Mouse (Mus musculus) ES-E14 (cell line): ENCODE data around the gene Il2rg. TPM values are rescaled to one million over a fixed set of nuclear protein-coding genes. Genes with fewer than 3 reads are reported as not detected.

ENCODE experiments used
- DNase-seq: peaks from one replicate; pipeline ENCODE4 v3.0.0-alpha.2; 2013; ENCODE audit warnings: low read depth, low spot score
- H3K27ac ChIP-seq: 2 replicates; pipeline ENCODE4 v1.5.1; 2012; ENCODE audit warnings: low read depth, mild to moderate bottlenecking, low read length, moderate library complexity, mixed read lengths; ENCODE audit not compliant: poor library complexity, insufficient read depth, severe bottlenecking
- H3K36me3 ChIP-seq: 2 replicates; pipeline ENCODE4 v1.6.1; 2012; ENCODE audit warnings: mild to moderate bottlenecking, low read length, moderate library complexity, mixed read lengths; ENCODE audit not compliant: control insufficient read depth, poor library complexity, insufficient read depth, severe bottlenecking
- H3K4me1 ChIP-seq, 2 experiments: fragments of 150-350 bp in 1 of 2; sonication (generic) in 1 of 2; 2 replicates each; pipeline ENCODE4 v1.6.1; 2012; ENCODE audit warnings: low read length in 2 of 2, mild to moderate bottlenecking in 1 of 2, mixed read lengths in 1 of 2; ENCODE audit not compliant: control insufficient read depth in 2 of 2, insufficient read depth in 2 of 2, poor library complexity in 1 of 2
- H3K4me3 ChIP-seq, 2 experiments: fragments of 150-350 bp in 1 of 2; sonication (generic) in 1 of 2; 2 replicates each; pipeline ENCODE4 v1.5.1; 2012; ENCODE audit warnings: low read length in 2 of 2, low read depth in 1 of 2, mild to moderate bottlenecking in 1 of 2, mixed read lengths in 1 of 2; ENCODE audit not compliant: insufficient read depth in 1 of 2, poor library complexity in 1 of 2, severe bottlenecking in 1 of 2
- H3K9ac ChIP-seq: 2 replicates; pipeline ENCODE4 v1.6.1; 2012; ENCODE audit warnings: low read depth, mild to moderate bottlenecking, low read length, mixed read lengths; ENCODE audit not compliant: poor library complexity, insufficient read depth, severe bottlenecking
- H3K9me3 ChIP-seq: fragments of 150-350 bp; sonication (generic); 2 replicates; pipeline ENCODE4 v1.6.1; 2012; ENCODE audit warnings: low read depth, mild to moderate bottlenecking, low read length; ENCODE audit not compliant: control insufficient read depth, insufficient read depth
- CHD2 ChIP-seq: IDR thresholded peaks from 2 replicates; pipeline ENCODE4 v1.6.1; 2014; ENCODE audit warnings: mild to moderate bottlenecking, low read depth, low read length, inconsistent platforms
- HCFC1 ChIP-seq: IDR thresholded peaks from 2 replicates; pipeline ENCODE4 v1.6.1; 2012; ENCODE audit warnings: low read length, inconsistent platforms, borderline replicate concordance; ENCODE audit not compliant: insufficient read depth
- MAFK ChIP-seq: IDR thresholded peaks from 2 replicates; pipeline ENCODE4 v1.6.1; 2014; ENCODE audit warnings: mild to moderate bottlenecking, low read depth, low read length, inconsistent platforms; ENCODE audit not compliant: insufficient read depth
- ZC3H11A ChIP-seq: IDR thresholded peaks from 2 replicates; pipeline ENCODE4 v1.6.1; 2012; ENCODE audit warnings: low read depth, mild to moderate bottlenecking, inconsistent platforms, low read length, borderline replicate concordance
- ZNF384 ChIP-seq: IDR thresholded peaks from 2 replicates; pipeline ENCODE4 v1.6.1; 2012; ENCODE audit warnings: low read depth, low read length, inconsistent platforms
- in situ Hi-C, 2 experiments: fragments of 600-800 bp; cut with MboI; formaldehyde crosslinking; loops; one replicate each; pipeline ENCODE4 v1.15.1; 2025; ENCODE audit warnings: low sequenced_read_pairs in 2 of 2, inconsistent platforms in 1 of 2; ENCODE audit not compliant: unreplicated experiment in 2 of 2
- total RNA-seq: library from RNA; depleted of rRNA; stranded (reverse); fragments of 300-350 nt; gene quantifications from 2 replicates; pipeline ENCODE4 v1.2.3, GENCODE M21; 2012

Il2rg gene
- total RNA-seq, 1 experiment, result 2.6 TPM

DNA sequence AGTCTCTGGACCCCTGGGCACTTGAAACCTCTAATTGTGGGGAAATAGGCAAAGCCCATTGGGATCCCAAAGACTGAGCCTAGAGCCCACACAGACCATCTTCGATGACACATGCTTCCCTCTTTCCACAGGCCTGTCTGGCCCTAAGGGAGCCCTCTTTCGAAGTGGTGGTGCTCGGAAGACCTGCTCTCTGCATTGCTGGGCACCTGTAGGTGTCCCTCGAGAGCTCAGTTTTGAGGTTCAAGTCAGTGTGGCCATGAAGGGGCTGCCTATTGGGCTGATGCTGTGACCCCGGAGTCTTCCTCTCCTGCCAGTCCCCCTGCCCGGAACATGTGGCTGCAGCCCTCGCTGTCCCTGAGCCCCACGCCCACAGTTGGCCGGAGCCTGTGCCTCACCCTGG lies 33.6 kb upstream of the Il2rg start:
- H3K4me1 ChIP-seq, result peaks cover 0 to 17% of the 10 kb centered on the region in 2 experiments; a peak in 1 of 4 replicates
- in situ Hi-C loops, result no loop called here
- H3K27ac ChIP-seq, result no peak overlapping the region
- no peak for DNase-seq
- no peaks in the 10 kb centered on the region for H3K9me3 ChIP-seq
- no peak for TF ChIP-seq HCFC1
- no peak for TF ChIP-seq MAFK
- no peak for TF ChIP-seq ZNF384
- no peak for TF ChIP-seq ZC3H11A
- no peak overlapping the region for H3K9ac ChIP-seq
- no peak overlapping the region for H3K4me3 ChIP-seq
- peaks cover 6% of the 10 kb centered on the region for H3K36me3 ChIP-seq

DNA sequence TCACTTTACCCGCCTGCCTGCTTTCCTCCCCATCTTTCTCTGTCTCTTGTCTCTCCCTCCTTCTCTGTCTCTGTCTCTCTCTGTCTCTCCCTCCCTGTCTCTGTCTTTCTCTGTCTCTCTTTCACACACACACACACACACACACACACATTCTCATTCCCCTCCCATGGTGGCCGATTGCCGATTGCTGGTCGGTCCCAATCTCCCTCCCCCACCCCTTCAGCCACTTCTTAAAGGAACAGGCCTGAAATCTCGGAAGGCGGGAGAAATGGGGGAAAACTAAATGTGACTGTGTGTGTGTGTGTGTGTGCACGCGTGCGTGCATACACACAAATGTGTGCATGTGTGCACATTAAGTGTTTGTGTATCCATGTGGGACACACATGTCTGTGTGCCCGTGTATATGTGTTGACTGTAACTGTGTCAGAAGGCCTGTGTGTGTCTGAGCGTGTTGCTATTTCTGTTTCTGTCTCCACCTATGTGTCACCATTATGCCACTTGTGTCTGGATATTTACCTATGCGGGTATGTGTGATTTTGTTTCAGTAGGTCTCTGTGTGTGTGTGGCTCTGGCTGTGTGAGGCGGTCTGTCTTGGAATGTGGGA lies 32.5 kb upstream of the Il2rg start:
- H3K9ac ChIP-seq, result no peak overlapping the region; the same call in 1 of the 2 replicates
- no peak overlapping the region for H3K27ac ChIP-seq
- H3K9me3 ChIP-seq, result no peaks in the 10 kb centered on the region
- peak overlapping the region in 1 of 2 experiments; percentile 25; a peak in 1 of 4 replicates for H3K4me3 ChIP-seq
- in situ Hi-C loops, result no loop called here
- TF ChIP-seq ZNF384 (no peak), CHD2 (no peak), HCFC1 (no peak), ZC3H11A (no peak), MAFK (no peak)
- H3K36me3 ChIP-seq, result peaks cover 12% of the 10 kb centered on the region
- peaks cover 0 to 17% of the 10 kb centered on the region in 2 experiments; a peak in 1 of 4 replicates for H3K4me1 ChIP-seq
- no peak for DNase-seq

DNA sequence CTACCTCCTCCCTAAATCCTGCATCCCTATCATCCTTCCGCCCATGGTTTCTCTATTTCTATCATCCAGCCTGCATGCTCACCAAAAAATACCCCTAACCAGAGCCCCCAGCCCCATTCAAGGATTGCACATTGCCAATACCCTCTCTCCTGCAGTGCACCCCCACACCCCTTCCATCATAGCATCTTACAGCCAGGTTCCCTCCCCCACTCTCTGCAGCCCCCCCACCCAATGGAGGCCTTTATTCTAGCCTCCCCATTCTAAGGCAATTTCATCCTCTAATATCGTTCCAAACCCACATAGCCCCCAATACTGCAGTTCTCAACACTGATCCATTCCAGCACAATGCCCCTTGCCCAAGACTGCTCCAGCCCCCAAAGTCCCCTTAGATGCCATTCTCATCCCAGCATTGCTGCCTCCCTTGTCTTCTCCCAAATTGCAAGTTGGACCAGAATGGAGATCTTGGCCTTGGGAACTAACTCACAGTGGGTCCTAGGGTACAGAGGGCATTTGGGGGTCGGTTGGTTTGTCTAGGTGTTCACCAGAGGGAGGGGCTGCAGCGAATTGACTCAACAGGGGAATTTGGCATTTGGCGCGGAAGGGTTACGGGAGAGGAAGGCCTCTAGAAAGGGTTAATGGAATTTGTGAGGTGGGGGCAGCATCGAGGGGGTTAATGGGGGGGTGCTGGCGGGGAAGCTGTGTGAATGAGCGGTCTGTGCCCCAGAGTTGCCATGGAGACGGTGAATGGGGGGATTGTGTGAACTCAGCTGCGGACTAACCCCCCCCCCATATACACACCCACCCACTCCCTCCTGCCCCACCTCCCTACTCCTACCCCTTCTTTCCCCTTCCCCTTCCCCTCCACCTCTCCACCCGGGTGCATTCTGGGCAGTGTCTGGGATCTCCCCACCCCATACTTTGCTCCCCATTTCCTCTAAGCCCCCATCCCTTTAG lies 31.7 kb upstream of the Il2rg start:
- TF ChIP-seq MAFK (no peak), ZC3H11A (no peak), CHD2 (no peak), HCFC1 (no peak), ZNF384 (no peak)
- Histone ChIP-seq H3K4me1 (peaks cover 0 to 17% of the 10 kb centered on the region in 2 experiments; a peak in 1 of 4 replicates), H3K9me3 (no peaks in the 10 kb centered on the region), H3K4me3 (peak overlapping the region; percentile 10 to 25; a peak in 2 of 4 replicates), H3K27ac (no peak overlapping the region), H3K9ac (peak overlapping the region; percentile 28; the same call in 1 of the 2 replicates), H3K36me3 (peaks cover 12% of the 10 kb centered on the region)
- DNase-seq, result no peak
- in situ Hi-C loops, result no loop called here

DNA sequence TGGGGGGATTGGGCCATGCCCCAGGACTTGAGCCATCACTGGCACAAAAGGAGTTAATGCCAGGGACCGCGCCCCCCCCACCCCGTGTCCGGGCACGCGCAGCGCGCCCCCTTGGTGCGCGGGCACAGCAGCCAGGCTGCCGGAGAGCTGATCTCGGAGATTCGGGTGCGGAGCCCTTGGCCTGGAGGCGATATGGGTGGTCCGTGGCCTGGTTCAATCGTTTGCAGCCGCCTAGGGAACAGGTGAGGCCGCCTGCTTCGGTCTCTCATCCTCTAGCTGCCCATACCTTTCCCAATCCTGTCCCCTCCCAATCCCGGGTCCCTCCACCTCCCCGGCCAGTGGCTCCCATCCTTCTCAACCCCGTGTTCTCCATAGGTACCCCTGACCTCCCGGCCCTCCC lies 31.0 kb upstream of the Il2rg start, which contains the start of gene Nlgn3:
Gene Nlgn3, plus strand, starts transcription at position 114 of the 400 bp plus-strand sequence.
- Histone ChIP-seq H3K9me3 (no peaks in the 10 kb centered on the region), H3K36me3 (peaks cover 12% of the 10 kb centered on the region), H3K9ac (0 out of 2 replicates have a peak within 1 kb of the TSS, but pooled peaks have one; percentile 28), H3K4me1 (peaks cover 0 to 17% of the 10 kb centered on the region in 2 experiments; a peak in 1 of 4 replicates), H3K27ac (no peak within 1 kb of the TSS), H3K4me3 (peak within 1 kb of the TSS; percentile 10 to 25; a peak in 2 of 4 replicates)
- in situ Hi-C loops, result no loop called here
- TF ChIP-seq ZC3H11A (no peak), ZNF384 (no peak)
- no peak for DNase-seq
